Mouse (Mus musculus): ENCODE results near the gene Magix.

Magix gene

DNA sequence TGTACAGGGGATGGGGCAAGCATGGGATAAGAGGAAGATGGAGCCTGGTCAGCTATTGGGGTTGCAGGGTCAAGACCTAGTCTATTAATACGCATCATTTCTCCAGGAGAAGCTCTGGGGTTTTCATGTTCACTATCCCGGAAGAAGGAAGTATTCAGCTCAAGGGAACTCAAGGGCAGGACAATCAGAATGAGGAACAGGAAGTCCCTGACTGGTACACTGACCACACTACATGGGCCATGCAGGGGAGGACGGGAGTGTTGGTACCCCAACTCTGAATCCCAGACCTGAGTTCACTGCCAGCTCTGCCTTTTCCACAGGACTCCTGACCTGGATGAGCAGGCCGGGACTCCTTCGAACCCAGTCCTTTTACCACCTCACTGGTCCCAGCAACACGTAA, 48.5 kb downstream of the Magix start:
- no peak for DNase-seq (ENCODE audit: low spot score)
